Mouse (Mus musculus) cerebellum, postnatal 4 days (tissue): ENCODE data around the gene Cfap126.
"Not testable (repeated sequence)": the region's sequence is repeated elsewhere in the genome, so short reads cannot be mapped to it uniquely, and the experiment has no call there.

Experiments used
- DNase-seq, 2 experiments: peaks; one replicate each; pipeline ENCODE4 v3.0.0; 2022; ENCODE audit warnings: low spot score in 2 of 2, mixed read lengths in 1 of 2

The Cfap126 gene

DNA sequence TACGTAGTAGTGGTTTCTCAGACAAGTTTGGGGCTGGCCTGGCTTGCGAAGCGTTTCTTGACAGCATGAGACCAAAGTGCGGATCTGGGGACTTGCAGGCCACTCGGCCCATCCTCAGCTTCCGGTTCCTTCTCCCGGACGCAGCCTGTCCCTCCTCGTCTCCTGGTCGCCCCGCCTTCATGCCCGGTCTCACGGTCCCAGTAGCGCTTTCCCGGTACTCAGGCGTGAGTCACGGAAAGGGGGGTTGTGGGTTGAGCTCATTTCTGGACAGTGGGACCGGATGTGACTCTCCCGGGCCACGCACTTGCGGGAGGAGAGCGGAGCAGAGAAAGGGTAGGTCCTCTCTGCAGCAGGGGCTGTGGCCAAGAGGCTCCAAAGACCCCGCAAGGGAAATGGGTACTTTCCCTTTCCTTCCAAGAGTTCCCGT, at the start of gene Cfap126:
TSS of gene Cfap126 (plus strand) at position 46 of the 427 bp plus-strand sequence.
- peak; percentile 31 to 49 for DNase-seq

DNA sequence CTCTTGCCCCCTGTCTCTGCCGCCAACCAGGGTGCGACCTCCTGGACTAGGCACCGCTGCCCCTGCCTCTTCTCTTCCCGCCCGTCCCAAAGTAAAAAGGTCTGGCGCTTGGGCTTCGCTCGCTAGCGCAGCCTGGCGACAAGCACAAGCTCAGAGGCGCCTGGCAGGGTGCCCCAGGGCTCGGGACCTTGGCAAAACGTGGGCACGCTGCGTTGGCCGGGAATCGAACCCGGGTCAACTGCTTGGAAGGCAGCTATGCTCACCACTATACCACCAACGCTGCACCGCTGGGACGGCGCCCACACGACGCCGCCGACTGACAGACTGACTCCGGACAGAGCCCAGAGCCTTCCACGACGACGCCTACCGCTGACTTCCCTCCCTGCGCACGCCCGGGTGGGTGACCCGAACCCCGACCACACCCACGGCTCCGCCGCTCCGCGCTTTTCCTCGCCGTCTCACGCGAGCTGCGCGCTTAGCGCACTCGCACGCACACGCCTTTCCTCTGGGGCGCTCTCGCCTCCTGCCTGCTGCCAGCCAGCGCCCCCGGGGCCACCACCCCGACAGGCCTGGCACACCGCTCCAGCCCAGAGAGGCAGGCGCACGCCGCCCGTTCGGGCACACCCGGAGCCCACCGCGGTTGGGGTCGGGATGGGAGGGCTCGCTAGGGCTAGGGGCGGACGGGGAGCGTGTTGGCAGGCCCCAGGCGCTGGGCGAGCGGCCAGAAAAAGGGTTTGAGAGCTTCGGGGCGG, 49.1 kb upstream of the Cfap126 start, which contains the start of gene Fcgr3:
TSS of gene Fcgr3 (minus strand) at position 445 of the 752 bp plus-strand sequence.
- peak; percentile 80 to 94 for DNase-seq

- peak; percentile 54 to 73 for DNase-seq
Observed at GRCm38 (mm10) chr1:171065243-171065587, 48.5 kb upstream of the Cfap126 start.

- DNase-seq = peak; percentile 31 to 60
Observed at GRCm38 (mm10) chr1:171065768-171066167, 48.0 kb upstream of the Cfap126 start.

DNA sequence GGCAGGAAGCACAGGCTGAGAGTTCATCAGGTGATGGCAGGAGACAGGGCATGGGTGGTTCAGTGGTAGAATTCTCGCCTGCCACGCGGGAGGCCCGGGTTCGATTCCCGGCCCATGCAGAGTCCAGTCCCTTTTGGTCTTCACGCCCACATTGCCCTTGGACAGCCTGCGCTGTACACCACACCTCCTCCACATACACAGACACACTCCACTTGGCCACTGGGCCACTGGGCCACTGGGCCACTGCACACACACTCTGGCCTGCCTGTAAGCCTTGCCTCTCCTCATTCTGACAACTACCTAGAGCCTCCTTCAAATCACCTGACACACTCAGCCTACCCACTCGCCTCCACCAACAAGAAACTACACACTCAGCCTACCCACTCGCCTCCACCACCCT, 47.1 kb upstream of the Cfap126 start:
- DNase-seq = not testable (repeated sequence)

DNA sequence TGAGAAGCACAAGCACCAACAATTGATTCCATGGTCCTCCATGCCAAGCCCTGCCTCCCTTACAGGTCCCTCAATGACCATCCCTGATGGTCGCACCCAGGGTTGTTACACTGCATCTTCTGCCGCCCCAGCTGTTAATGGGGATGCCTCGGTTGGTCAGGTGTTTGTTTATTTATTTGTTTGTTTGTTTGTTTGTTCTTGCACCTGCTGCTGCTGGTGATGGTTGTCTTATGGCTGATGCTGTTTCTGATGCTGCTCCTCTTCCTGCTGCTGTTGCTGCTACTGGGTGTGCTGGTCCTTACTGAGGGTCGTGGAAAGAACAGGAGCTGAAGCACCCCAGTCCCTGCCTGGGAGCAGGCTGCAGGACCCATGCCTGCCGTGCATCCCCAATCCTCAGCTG, 45.8 kb upstream of the Cfap126 start:
- DNase-seq = not testable (repeated sequence)

DNA sequence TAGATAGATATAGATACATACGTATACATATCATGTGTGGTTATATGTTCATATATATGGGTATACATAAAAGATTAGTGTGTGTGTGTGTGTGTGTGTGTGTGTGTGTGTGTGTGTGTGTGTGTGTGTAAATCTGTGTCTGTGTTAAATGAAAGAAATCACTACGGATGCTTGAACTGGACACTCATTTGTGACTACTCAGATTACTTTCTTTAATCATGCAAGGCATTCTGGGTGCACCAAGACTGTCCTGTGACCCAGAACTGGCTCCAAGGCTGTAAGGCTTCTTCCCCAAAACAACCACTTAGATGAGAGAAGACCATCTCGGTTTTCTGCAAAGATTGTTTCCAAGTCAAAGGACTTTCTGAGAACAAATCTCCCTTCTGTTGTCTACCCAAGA, 44.2 kb upstream of the Cfap126 start:
- DNase-seq = peak; percentile 36 to 38

- not testable (repeated sequence) for DNase-seq
Observed at GRCm38 (mm10) chr1:171070879-171071278, 42.8 kb upstream of the Cfap126 start.

GRCm38 (mm10) chr1:171071726-171072125, 42.0 kb upstream of the Cfap126 start:
- DNase-seq = not testable (repeated sequence)

- not testable (repeated sequence) for DNase-seq
Observed at GRCm38 (mm10) chr1:171072217-171072616, 41.5 kb upstream of the Cfap126 start.

GRCm38 (mm10) chr1:171074283-171074682, 39.4 kb upstream of the Cfap126 start:
- DNase-seq = not testable (repeated sequence)

GRCm38 (mm10) chr1:171076176-171076575, 37.5 kb upstream of the Cfap126 start:
- DNase-seq = not testable (repeated sequence)

GRCm38 (mm10) chr1:171077192-171077591, 36.5 kb upstream of the Cfap126 start:
- not testable (repeated sequence) for DNase-seq

DNA sequence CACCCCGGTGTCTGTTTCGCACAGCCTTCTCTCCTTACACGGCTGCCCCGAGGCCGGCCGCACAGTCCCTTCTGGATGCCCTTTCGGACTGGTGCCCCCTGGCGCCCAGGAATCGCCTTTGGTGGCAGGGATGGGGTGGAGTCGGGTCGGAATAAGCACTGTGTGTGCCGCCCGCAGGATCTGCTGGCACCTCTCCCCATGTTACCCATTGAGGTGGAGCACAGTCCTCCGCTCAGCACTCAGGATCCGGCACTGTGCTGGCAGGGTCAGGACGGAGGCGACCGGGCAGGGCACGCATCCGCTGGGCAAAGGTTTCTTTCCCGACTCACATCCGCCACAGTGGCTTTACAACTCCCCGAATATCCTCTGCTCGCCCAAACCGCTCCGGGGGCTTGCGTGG, 35.8 kb upstream of the Cfap126 start:
- peak in 1 of 2 experiments; percentile 32 for DNase-seq

- not testable (repeated sequence) for DNase-seq
Observed at GRCm38 (mm10) chr1:171078419-171078818, 35.3 kb upstream of the Cfap126 start.

DNA sequence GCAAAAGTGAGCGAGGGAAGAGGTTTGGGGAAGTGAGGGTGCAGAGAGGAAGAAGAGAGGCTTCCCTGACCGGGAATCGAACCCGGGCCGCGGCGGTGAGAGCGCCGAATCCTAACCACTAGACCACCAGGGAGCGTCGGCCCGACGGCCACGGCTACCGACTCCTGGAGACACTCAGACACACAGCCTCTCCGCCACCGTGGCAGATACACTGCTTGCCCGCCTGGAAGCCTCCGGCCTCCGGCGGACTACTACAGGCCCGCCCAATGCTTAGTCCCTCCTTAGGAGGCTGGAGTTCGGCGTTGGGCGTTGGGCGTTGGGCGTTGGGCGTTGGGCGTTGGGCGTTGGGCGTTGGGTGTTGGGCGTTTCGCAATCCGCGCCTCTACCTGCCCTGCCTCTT, 34.4 kb upstream of the Cfap126 start:
- DNase-seq = not testable (repeated sequence)

- DNase-seq = not testable (repeated sequence)
Observed at GRCm38 (mm10) chr1:171079825-171080224, 33.9 kb upstream of the Cfap126 start.

- not testable (repeated sequence) for DNase-seq
Observed at GRCm38 (mm10) chr1:171081512-171082231, 32.0 kb upstream of the Cfap126 start.

- DNase-seq = no peak
Observed at GRCm38 (mm10) chr1:171085718-171086117, 28.0 kb upstream of the Cfap126 start.

DNA sequence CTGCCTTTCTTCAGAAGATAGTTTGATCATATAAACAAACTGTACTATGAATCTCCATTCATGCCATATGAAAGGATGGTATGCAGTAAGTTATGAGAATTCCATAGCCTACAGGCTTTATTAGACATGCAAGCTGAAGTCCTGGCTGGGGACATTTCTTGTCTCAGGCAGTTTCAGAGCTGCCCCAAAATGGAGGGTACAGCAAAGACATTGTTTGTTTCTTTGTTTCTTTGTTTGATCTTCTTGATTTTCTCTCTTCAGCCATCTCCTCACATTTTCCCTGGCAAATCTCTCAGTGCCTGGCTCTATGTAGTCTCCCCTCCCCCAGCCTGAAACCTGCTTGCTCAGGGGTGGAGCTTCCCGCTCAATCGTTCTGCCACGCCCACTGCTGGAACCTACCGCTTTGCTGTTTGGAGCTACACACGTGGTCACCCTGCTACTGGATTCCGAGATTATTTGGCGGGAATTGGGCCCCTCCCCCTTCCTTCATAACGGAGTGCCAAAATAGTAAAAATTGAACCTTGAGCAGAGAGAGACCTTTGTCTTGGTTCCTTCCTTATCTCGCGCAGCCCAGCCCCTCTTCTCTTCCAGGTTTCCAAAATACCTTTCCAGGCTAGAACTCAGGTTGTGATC, 25.4 kb upstream of the Cfap126 start:
- not testable (repeated sequence) for DNase-seq

DNA sequence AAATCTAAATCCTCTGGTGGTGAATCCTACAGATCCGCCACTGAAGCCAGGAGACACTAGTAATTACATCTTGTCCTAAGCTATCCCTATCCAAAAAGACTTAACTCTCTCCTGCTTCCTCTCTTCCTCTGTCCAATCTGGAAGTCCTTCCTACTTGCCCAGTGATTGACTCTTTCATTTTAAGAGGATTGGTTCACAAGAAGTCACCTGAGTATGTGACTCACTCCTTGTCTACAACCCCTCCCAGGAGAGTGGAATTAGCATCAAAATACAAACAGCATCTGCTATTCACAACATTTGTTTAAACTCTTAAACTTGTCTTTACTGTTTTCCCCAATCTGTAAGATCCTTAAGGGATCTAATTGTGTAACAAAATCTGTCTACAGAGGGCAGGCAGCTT, 23.8 kb upstream of the Cfap126 start:
- DNase-seq = no peak

DNA sequence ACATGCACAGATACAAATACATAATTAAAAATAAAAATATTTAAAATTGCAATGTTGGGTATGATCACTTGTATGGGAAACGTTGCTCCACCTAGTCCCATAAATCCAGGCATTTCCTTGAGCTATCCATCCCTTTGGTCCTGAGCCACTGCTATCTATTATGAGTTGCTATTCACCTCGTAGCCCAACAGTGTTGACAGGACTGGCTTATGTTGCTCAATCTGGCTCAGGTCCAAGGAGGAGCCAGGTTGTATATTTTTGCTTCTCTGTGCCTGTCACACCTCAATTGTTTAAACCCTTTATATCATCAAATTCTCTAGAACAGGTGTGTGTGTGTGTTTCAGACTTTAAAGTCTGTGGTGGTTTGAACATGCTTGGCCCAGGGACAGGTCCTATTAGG, 23.0 kb upstream of the Cfap126 start:
- DNase-seq = no peak
